Mouse (Mus musculus) frontal cortex, adult (tissue): ENCODE results near the gene Cdc14b.
A peak's percentile ranks its signal among the peaks of the same experiment; 100 is the strongest.

Experiments used
- ATAC-seq: cut with Nextera tagmentation; 2 replicates; pipeline ENCODE4 v1.9.2; 2017; ENCODE audit warnings: mild to moderate bottlenecking, moderate library complexity, mixed read lengths; ENCODE audit not compliant: low TSS enrichment

The Cdc14b gene

GRCm38 (mm10) chr13:64237000-64237680 lies 38.0 kb downstream of the Cdc14b start:
- peak; percentile 55 for ATAC-seq

- ATAC-seq = no peak
Observed at GRCm38 (mm10) chr13:64235777-64236176, 39.3 kb downstream of the Cdc14b start.

- ATAC-seq = no peak
Observed at GRCm38 (mm10) chr13:64235062-64235715, 39.9 kb downstream of the Cdc14b start.

GRCm38 (mm10) chr13:64233139-64233538 lies 42.0 kb downstream of the Cdc14b start:
- ATAC-seq = peak; percentile 55; the same call in 1 of the 2 replicates

GRCm38 (mm10) chr13:64226725-64227124 lies 48.4 kb downstream of the Cdc14b start:
- no peak for ATAC-seq

- ATAC-seq = no peak
Observed at GRCm38 (mm10) chr13:64225738-64226137, 49.4 kb downstream of the Cdc14b start.

GRCm38 (mm10) chr13:64214891-64215290 lies 60.2 kb downstream of the Cdc14b start:
- ATAC-seq = no peak

- ATAC-seq = peak; percentile 88
Observed at GRCm38 (mm10) chr13:64211995-64212603, 63.0 kb downstream of the Cdc14b start.

- ATAC-seq = no peak
Observed at GRCm38 (mm10) chr13:64208146-64208545, 66.9 kb downstream of the Cdc14b start.

GRCm38 (mm10) chr13:64205186-64205585 lies 69.9 kb downstream of the Cdc14b start:
- no peak for ATAC-seq

GRCm38 (mm10) chr13:64204726-64205125 lies 70.4 kb downstream of the Cdc14b start:
- ATAC-seq = no peak

GRCm38 (mm10) chr13:64200911-64201310 lies 74.2 kb downstream of the Cdc14b start:
- ATAC-seq = no peak

- no peak for ATAC-seq
Observed at GRCm38 (mm10) chr13:64198310-64198709, 76.8 kb downstream of the Cdc14b start.

GRCm38 (mm10) chr13:64197899-64198298 lies 77.2 kb downstream of the Cdc14b start:
- no peak for ATAC-seq

GRCm38 (mm10) chr13:64187065-64187464 lies 88.0 kb downstream of the Cdc14b start:
- ATAC-seq = 0 out of 2 replicates have a peak, but pooled peaks have one; percentile 1

- ATAC-seq = no peak
Observed at GRCm38 (mm10) chr13:64186516-64186915, 88.6 kb downstream of the Cdc14b start.

GRCm38 (mm10) chr13:64185586-64185985 lies 89.5 kb downstream of the Cdc14b start:
- no peak for ATAC-seq

GRCm38 (mm10) chr13:64185176-64185575 lies 89.9 kb downstream of the Cdc14b start:
- ATAC-seq = no peak

- no peak for ATAC-seq
Observed at GRCm38 (mm10) chr13:64184361-64184760, 90.7 kb downstream of the Cdc14b start.

GRCm38 (mm10) chr13:64183583-64183982 lies 91.5 kb downstream of the Cdc14b start:
- ATAC-seq = no peak

- ATAC-seq = no peak
Observed at GRCm38 (mm10) chr13:64182091-64182490, 93.0 kb downstream of the Cdc14b start.

- ATAC-seq = peak; percentile 48
Observed at GRCm38 (mm10) chr13:64180888-64181287, 94.2 kb downstream of the Cdc14b start.

- no peak for ATAC-seq
Observed at GRCm38 (mm10) chr13:64180300-64180699, 94.8 kb downstream of the Cdc14b start.
